Mouse (Mus musculus) c-Kit-positive CD71-positive TER-119-positive erythroid progenitor cells, embryonic 14.5 days (primary cell): ENCODE results near the gene Dmrtb1.

Source experiments
- DNase-seq: peaks from one replicate; pipeline ENCODE4 v3.0.0-alpha.2; 2013; ENCODE audit warnings: low spot score

The Dmrtb1 gene

DNA sequence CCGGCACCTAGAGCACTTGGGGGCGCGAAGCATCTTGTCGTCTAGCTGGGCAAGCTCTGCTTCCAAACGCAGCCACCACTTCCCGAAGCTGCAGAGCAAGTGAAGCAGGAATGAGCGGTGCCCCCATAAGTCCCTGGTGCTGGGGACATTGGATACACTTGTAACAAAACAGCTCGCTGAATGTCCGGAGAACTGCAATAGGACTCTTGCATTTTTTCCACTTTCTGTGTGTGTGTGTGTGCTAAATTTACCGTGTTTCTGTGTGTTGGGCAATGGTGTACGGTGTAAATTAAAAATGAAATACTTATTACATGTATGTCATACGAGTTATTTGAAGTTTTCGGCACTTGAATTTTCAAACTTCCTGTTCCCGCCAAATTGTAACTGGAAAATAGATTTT lies at the start of gene Dmrtb1:
Gene Dmrtb1 (minus strand): TSS at position 101 of the 400 bp plus-strand sequence.
- no peak for DNase-seq

GRCm38 (mm10) chr4:107733603-107734002 lies 49.6 kb upstream of the Dmrtb1 start:
- DNase-seq: no peak

- DNase-seq: no peak
These were observed 48.6 kb upstream of the Dmrtb1 start for GRCm38 (mm10) chr4:107732624-107733023.

DNA sequence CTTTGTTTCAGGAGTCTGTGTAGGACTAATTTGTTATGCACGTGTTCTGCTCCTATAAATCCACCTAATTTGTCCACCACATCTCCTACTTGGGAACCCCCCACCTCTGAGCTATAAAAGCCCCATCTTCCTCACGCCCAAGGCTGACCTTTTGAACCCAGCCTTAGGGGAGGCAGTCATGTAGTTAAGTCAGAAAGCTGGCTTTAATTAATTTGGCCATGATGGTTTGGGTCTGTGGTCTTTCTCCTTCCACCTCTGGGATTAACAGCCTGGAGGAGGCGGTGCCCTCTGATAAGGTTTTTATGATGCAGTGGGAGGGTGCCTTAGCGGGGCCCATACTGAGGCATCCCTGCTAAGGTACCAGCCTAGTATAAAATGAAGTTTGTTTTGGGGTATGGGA lies 48.2 kb upstream of the Dmrtb1 start:
- DNase-seq: no peak

DNA sequence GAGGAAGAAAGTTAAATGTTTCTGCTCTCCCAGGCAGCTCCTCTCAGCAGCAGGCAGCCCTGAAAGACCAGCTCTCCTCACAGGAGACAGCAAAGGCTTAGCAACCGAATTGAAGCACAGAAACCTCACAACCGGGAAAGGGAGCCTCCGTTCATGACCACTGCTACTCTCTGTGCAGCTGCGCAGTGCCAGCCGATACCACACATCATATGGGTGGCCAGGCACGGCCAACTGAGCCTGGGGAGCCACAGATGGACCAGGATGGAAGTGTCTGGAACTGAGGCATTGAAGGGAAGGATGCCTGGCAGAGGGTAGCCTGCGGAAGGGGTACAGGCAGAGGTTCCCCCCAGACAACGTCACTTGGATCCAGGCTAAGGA lies 47.0 kb upstream of the Dmrtb1 start:
- no peak for DNase-seq

GRCm38 (mm10) chr4:107730391-107731087 lies 46.5 kb upstream of the Dmrtb1 start:
- DNase-seq: no peak

DNA sequence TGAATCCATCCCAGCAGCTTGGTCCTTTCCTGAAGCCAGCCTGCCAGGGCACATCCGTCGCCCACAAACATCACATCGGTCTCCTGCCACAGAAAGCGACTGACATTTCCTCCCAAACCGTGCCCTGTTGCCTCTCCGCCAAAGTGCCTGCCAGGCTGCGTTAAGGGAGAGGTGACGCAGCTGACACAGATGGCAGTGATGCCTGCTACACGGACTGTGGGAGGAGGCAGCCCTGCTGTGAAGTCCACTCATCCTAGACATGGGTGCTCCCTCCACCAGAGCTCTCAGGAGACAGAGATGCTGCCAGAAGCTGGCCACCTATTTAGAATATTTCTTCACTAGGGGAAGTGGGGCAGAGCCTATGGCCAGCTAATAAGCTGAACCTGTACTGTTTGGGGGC lies 41.4 kb upstream of the Dmrtb1 start:
- no peak for DNase-seq

DNA sequence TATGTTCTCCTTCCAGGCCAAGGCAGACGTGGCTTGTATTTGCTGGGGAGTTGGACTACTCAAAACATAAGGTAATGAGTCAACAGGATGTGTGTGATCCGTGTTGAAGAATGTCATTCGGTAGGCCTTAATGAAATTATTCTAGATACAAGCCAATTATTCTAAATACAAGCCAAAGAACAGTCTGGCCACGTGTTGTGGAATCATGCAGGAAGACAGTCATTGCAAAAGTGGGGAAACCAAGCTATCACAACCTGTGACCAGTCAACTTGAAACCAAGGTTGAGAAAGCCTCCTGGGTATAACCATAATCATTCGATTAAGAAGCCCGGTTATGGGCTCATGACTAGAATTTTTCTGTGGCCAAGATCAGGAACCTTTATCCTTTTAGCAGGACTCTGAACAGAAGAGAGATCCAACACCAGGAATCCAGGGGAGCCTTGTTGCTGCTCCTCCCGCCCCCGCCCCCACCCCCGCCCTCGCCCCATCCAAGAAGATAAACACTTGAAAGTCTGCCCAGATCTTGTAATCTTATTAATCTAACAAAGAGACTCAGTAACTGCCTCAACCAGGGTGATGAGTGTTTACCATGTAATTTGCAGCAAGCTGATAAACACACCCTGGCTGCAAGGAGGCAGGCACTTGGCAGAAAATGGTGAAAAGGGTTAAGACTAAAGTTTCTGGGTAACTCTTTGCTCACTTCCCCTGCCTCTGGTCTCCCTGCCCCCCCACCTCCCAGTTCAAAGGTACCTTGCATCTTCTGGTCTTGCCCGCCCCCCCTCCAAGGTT lies 36.2 kb upstream of the Dmrtb1 start:
- peak; percentile 18 for DNase-seq

DNA sequence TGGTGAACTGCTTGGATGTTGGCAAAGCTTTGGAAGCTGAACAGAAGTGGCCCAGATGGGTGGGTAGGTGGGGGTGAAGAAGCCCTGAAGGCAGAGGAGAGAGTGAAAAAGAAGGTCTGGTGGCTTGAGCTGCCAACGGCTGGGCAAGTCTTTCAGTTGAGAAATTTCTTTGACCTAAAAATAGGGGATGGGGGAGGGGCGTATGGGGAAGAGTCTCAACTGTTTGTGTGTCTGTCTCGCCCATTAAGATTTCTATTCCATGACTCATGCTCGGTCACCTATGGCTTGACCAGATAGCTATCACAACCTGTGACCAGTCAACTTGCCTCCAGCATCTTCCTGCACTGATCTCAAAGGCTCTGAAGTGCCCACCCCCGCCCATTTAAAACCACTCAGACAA lies 35.1 kb upstream of the Dmrtb1 start:
- DNase-seq: no peak

- no peak for DNase-seq
These were observed 34.7 kb upstream of the Dmrtb1 start for GRCm38 (mm10) chr4:107718720-107719119.

DNA sequence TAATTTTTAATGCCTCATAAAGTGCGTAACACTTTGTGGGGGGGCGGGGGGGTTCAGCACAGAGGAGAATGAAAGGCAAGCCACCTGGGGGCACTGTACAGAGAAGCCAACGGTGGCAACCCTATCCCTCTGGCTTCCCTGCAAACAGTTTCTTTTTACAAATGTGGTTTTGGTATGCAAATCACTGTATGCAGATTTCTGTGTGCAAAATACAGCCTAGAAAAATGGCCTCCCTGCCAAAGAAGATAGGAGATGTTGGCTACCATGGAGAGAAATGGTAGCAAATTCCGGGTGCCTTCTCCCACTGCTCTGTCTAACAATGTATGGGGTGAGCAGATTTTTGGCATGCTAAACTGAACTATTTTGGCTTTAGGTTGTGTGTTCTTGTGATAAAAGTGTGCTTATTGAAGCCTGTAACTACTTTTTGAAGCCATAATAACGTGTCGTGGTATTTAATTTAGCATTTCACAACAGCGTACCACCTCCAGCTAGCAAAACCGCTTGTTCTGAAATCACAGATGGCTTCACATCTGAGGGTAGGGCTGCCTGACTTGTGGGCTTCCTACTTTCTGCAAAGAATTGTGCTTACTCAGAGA lies 33.8 kb upstream of the Dmrtb1 start:
- DNase-seq: no peak

GRCm38 (mm10) chr4:107716754-107717299 lies 32.8 kb upstream of the Dmrtb1 start:
- no peak for DNase-seq

GRCm38 (mm10) chr4:107706884-107707283 lies 22.9 kb upstream of the Dmrtb1 start:
- no peak for DNase-seq

DNA sequence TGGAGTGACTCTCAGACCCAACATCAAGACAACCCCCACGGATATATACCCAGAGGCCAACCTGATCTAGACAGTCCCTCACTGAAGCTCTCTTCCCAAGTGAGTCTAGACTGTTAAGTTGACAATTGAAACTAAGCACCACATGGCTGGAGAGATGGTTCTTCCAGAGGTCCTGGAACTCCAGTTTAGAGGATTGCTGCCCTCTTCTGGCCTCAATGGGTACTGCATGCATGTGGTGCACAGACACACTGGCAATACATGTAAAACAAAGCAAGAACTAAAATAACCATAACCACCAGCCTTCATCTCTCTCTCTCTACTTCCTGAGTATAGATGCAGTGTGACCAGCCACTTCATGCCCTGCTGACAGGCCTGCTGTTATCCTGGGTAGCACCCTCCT lies 20.2 kb upstream of the Dmrtb1 start:
- peak; percentile 29 for DNase-seq

DNA sequence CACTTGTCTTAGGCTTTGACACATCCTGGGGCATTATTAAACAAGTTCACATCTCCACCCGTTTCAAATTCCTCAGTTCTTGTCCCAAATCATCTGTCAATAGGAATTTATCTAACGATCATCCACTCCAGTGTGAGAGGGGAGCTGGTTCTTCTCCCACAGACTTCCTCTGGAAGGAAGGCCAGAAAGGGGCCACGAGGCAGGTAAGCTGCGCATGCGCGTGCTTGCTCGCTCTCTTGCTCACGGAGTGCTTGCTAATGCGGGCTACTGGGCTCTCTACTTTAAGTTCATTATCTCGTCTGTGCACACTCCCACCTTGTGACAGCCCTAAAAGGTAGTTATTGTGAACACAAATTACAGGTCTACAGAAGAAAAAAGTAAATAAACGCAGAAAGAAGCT lies 17.6 kb upstream of the Dmrtb1 start:
- no peak for DNase-seq

DNA sequence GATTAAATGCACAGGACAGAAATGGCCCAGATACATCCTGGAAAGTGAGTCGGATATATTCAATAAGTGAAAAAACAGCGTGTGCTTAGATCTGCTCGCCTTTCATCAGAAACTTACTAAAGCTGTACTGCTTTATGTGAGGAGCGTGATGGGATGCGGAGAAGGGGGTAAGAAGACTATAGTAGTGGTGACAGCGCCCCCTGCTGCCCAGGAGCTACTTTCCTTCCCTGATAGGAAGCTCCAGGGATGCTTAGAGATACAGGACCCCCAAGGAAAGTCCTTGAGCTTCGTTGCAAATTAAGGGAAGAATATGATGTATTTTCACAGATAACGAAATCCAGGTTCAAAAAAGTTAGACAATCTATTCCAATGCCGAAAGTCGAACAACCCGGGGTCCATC lies 17.1 kb upstream of the Dmrtb1 start:
- DNase-seq: peak; percentile 40

DNA sequence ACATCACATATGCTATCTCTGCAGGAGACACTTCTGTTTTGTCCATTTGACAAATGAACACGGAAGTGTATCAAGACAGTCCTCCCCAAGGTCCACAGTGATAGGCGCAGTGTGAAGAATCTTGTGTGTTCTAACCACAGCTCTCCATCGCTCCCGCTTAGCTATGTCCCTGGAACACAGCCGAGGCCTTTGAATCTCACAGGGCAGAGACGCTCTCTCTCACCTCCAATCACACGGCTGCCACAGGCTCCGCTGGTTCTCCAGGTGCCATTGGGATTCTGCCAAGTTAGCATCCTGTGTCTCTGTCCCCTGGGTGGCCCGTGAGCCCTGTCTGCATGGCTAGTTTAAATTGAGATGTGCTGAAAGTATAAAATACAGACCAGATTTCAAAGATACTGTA lies 15.2 kb upstream of the Dmrtb1 start:
- DNase-seq: no peak

DNA sequence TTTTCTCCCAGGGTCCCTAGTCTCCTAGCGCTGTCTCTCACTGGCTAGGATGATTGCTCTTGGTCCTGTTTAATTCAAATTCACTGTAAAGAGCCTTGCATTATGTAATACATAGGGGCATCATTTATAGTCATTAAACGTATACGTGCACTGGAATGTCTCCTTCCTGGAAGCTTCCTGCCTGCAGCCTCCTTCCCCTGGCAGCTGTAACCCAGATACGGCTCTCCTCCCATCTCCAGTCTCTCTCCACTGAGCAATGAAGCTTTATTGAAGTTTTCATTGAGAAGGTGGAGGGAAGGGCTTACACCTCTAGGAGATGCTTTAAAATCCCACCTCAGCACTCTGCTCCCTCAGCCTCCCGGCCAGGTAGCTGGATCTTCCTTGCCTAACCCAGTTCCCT lies 9.8 kb upstream of the Dmrtb1 start:
- DNase-seq: no peak

- no peak for DNase-seq
These were observed 4.2 kb upstream of the Dmrtb1 start for GRCm38 (mm10) chr4:107688213-107688612.

- no peak for DNase-seq
These were observed 3.1 kb upstream of the Dmrtb1 start for GRCm38 (mm10) chr4:107687127-107687526.

DNA sequence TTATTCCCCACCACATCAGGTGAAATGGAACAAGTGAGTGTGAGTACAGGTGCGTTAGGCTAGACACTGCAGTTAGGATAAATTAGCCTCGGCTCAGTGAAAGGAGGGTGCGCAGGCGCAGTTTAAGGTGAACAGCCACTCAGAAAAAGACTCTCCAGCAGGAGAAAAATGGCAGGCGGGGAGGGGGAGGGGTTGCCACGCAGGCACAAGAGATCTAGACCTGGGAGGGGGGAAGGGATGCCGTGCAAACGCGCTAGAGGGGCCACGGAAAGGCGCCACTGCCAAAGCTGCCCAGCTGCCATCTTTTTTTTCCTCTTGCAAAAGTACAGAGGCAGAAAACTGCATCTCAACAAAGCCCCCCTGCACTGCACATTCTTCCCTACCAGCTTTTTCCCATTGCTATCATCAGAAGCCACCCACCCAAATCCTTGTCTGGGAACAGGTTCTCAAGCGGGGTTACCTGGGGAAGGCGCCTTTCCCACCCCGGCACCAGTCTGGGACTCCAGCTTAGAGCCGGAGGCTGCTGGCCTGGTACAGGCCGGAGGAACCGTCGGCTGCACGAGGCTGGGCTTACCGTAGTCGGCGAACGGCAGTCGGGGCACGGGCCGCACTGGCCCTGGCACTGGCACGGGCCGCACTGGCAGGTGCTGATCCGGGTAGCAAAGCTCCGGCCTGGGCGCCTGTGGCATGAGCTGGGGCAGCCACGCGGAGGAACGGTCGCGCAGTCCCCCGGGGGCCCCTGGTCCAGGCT lies 849 bp downstream of the Dmrtb1 start:
- no peak for DNase-seq
